9 mouse cellular contexts compared by ENCODE assay signal in genomic region chr17:12767294-12767852, GRCm38 (mm10). TPM values are rescaled to one million over a fixed set of nuclear protein-coding genes. Genes with fewer than 3 reads are reported as not detected.
DNase-seq lines count a peak whose midpoint lies in the region; ATAC-seq and TF ChIP-seq lines count a peak whose summit lies in the region.
"Had no signal": no experiment of that assay in that cellular context is flagged by ENCODE, and none has a peak within 500 bp of the region (broad histone marks: within the 10 kb centered on the region; RNA-seq: fewer than 3 reads in every experiment).

No protein-coding gene starts in this region.

- peak overlapping the region; percentile 37 for H3K4me3 ChIP-seq in cerebellum, adult 2 months (replicated peaks; ENCODE audit: insufficient read depth, low read depth, low read length)
- peak overlapping the region; percentile 72 for H3K4me3 ChIP-seq in kidney, embryonic 15.5 days (replicated peaks)
- H3K4me3 ChIP-seq in hindbrain, embryonic 14.5 days (replicated peaks; ENCODE audit: low read length) = peak overlapping the region; percentile 89; the same call in 1 of the 2 replicates
- no peak overlapping the region for H3K4me3 ChIP-seq in midbrain, embryonic 16.5 days (ENCODE audit: low read depth, low read length)

- no peak for TF ChIP-seq CTCF in cerebellum, adult 2 months (IDR thresholded peaks at IDR 0.05; ENCODE audit: borderline replicate concordance, insufficient read depth, low read depth, low read length)

- peak overlapping the region; percentile 66 for H3K4me2 ChIP-seq in kidney, embryonic 15.5 days
- H3K4me2 ChIP-seq in hindbrain, embryonic 14.5 days (replicated peaks) = peak overlapping the region; percentile 82
- peak overlapping the region; percentile 15; the same call in 1 of the 2 replicates for H3K4me2 ChIP-seq in midbrain, embryonic 16.5 days (ENCODE audit: low read length)

- peak overlapping the region; percentile 83; the same call in 1 of the 2 replicates for H3K9ac ChIP-seq in kidney, embryonic 15.5 days
- peak overlapping the region; percentile 79; the same call in 1 of the 2 replicates for H3K9ac ChIP-seq in hindbrain, embryonic 14.5 days
- H3K9ac ChIP-seq in midbrain, embryonic 16.5 days (ENCODE audit: low read depth, low read length) = no peak overlapping the region

- 0 out of 2 replicates have a peak, but pooled peaks cover 3% of the 10 kb centered on the region for H3K9me3 ChIP-seq in kidney, embryonic 15.5 days (replicated peaks)
- H3K9me3 ChIP-seq in hindbrain, embryonic 14.5 days (ENCODE audit: control insufficient read depth, low read length) = no peaks in the 10 kb centered on the region
- H3K9me3 ChIP-seq in midbrain, embryonic 16.5 days (replicated peaks; ENCODE audit: control insufficient read depth, low read length, poor library complexity, severe bottlenecking) = no peaks in the 10 kb centered on the region

- no peak for ATAC-seq in kidney, embryonic 15.5 days (replicated peaks; ENCODE audit: low FRiP score)
- ATAC-seq in hindbrain, embryonic 14.5 days (ENCODE audit: low FRiP score) = no peak
- ATAC-seq in midbrain, embryonic 16.5 days = no peak

- peaks cover 20% of the 10 kb centered on the region for H3K4me1 ChIP-seq in cerebellum, adult 2 months (ENCODE audit: control insufficient read depth, insufficient read depth, low read length)
- peaks cover 38% of the 10 kb centered on the region for H3K4me1 ChIP-seq in kidney, embryonic 15.5 days
- H3K4me1 ChIP-seq in hindbrain, embryonic 14.5 days (replicated peaks; ENCODE audit: control insufficient read depth, insufficient read depth, low read length) = peaks cover 36% of the 10 kb centered on the region
- H3K4me1 ChIP-seq in midbrain, embryonic 16.5 days (ENCODE audit: control insufficient read depth, insufficient read depth, low read length) = peaks cover 30% of the 10 kb centered on the region

- H3K36me3 ChIP-seq in kidney, embryonic 15.5 days = peaks cover 70% of the 10 kb centered on the region
- H3K36me3 ChIP-seq in hindbrain, embryonic 14.5 days (replicated peaks; ENCODE audit: control insufficient read depth, insufficient read depth) = 0 out of 2 replicates have a peak, but pooled peaks cover 4% of the 10 kb centered on the region
- no peaks in the 10 kb centered on the region for H3K36me3 ChIP-seq in midbrain, embryonic 16.5 days (ENCODE audit: control insufficient read depth, insufficient read depth, low read length)

- no peak for DNase-seq in cerebellum, adult 2 months
- no peak for DNase-seq in cerebellum, adult 8-10 months
- DNase-seq in kidney, postnatal 10 days = no peak
- no peak for DNase-seq in hindbrain, embryonic 14.5 days (ENCODE audit: low spot score)
- DNase-seq in left cerebral cortex, adult 9 months (ENCODE audit: low spot score in 2 of 2) = no peak
- DNase-seq in spleen, adult 18-20 months = no peak
- DNase-seq: thymus, adult 2 months had no signal

- TF ChIP-seq POLR2A in cerebellum, adult 2 months (IDR thresholded peaks at IDR 0.05; ENCODE audit: borderline replicate concordance, insufficient read depth, low read length) = no peak

- H3K27me3 ChIP-seq in cerebellum, adult 2 months (ENCODE audit: control insufficient read depth, insufficient read depth, low read length) = no peaks in the 10 kb centered on the region
- H3K27me3 ChIP-seq in kidney, embryonic 15.5 days = no peaks in the 10 kb centered on the region
- H3K27me3 ChIP-seq in hindbrain, embryonic 14.5 days (ENCODE audit: control insufficient read depth, insufficient read depth, low read length) = no peaks in the 10 kb centered on the region
- no peaks in the 10 kb centered on the region for H3K27me3 ChIP-seq in midbrain, embryonic 16.5 days (ENCODE audit: control insufficient read depth, insufficient read depth, low read depth, low read length)

- WGBS in cerebellum, adult 2 months = 74% methylated on average over 6 of the region's 6 CpGs
- WGBS in kidney, embryonic 15.5 days = 49% methylated on average over 6 of the region's 6 CpGs
- 91% methylated on average over 6 of the region's 6 CpGs for WGBS in hindbrain, embryonic 14.5 days
- 93% methylated on average over 6 of the region's 6 CpGs for WGBS in midbrain, embryonic 16.5 days

- H3K27ac ChIP-seq in cerebellum, adult 2 months (ENCODE audit: insufficient read depth, low read length) = no peak overlapping the region
- peak overlapping the region; percentile 85 for H3K27ac ChIP-seq in kidney, embryonic 15.5 days
- H3K27ac ChIP-seq in hindbrain, embryonic 14.5 days = no peak overlapping the region
- H3K27ac ChIP-seq in midbrain, embryonic 16.5 days (ENCODE audit: low read length) = no peak overlapping the region

RNA-seq across cellular contexts. Expression of gene Igf2r, which starts 2.1 kb away (rescaled TPM):
- 18.1 and 19.7 TPM in 2 replicates for polyA plus RNA-seq in cerebellum, adult 2 months (2012; rRNA removed)
- 30.1 and 34.6 TPM in 2 replicates for polyA plus RNA-seq in kidney, embryonic 15.5 days (2015; fragmentation: Nextera tagmentation; extraction: Ambion mirVana)
- polyA plus RNA-seq in hindbrain, embryonic 14.5 days (2014; fragmentation: Nextera tagmentation; extraction: Ambion mirVana) = 13.1 and 14.9 TPM in 2 replicates
- polyA plus RNA-seq in midbrain, embryonic 16.5 days (2015; fragmentation: Nextera tagmentation; extraction: Ambion mirVana) = 9.6 and 10.9 TPM in 2 replicates

Comparison
In these comparisons a context has a peak if more than half of its experiments do, and no peak if none do; other contexts are left out.
1. H3K4me2 ChIP-seq: peak in every context shown above with its lines; median percentile 82 in hindbrain, embryonic 14.5 days; 66 in kidney, embryonic 15.5 days; 15 in midbrain, embryonic 16.5 days.